Mouse (Mus musculus): ENCODE results near the gene Cpne4. TPM values are rescaled to one million over a fixed set of nuclear protein-coding genes. Genes with fewer than 3 reads are reported as not detected.

Gene Cpne4
- polyA plus RNA-seq, 1 experiment: 5.0 TPM

- Histone ChIP-seq H3K27ac (ENCODE audit: control insufficient read depth, insufficient read depth, low read depth, low read length) (no peak overlapping the region), H3K4me3 (ENCODE audit: control insufficient read depth, low read depth, low read length) (no peak overlapping the region)
Measured at GRCm38 (mm10) chr9:105080246-105080645, 533.2 kb downstream of the Cpne4 start.

More at GRCm38 (mm10) chr9:105080246-105080645, 533.2 kb downstream of the Cpne4 start:
- no peak for TF ChIP-seq CTCF (IDR thresholded peaks at IDR 0.05; ENCODE audit: control insufficient read depth, insufficient read depth, insufficient replicate concordance, low read depth, low read length)
- TF ChIP-seq POLR2A (IDR thresholded peaks at IDR 0.05; ENCODE audit: control insufficient read depth, low read depth, low read length): no peak
- H3K4me1 ChIP-seq (ENCODE audit: control insufficient read depth, insufficient read depth, low read length): no peaks in the 10 kb centered on the region
- 0 out of 2 replicates have a peak, but pooled peaks cover 1% of the 10 kb centered on the region for H3K36me3 ChIP-seq (ENCODE audit: control insufficient read depth, insufficient read depth, low read length)
- H3K27me3 ChIP-seq (ENCODE audit: control insufficient read depth, insufficient read depth, low read length): no peaks in the 10 kb centered on the region

Other genes with a start within 250 kb of the Cpne4 start
- gene Acpp, start 209.5 kb upstream of the Cpne4 start, polyA plus RNA-seq (2012; rRNA removed): 0.38 and 0.46 TPM in 2 replicates

All from testis, adult 2 months (tissue).